In the genomic region with DNA sequence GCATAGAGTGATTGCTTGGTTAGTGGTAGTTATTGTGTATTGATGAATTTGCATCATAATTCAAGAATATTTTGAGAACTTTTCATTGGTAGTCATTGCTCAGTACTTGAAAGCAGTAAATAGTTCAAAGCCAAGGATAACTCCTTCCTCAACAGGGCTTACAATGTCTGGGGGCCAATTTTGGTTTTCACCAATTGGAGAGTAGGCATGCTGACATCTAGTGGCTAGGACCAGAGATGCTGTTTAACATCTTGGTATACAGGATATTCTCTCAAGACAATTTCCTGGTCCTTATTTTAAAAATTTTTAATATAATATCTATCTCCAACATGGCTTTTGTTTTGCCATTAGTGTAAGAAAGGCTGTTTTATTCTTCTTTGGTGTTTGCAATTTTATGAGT, we compare ENCODE assay signal across 14 mouse cellular contexts. TPM values are rescaled to one million over a fixed set of nuclear protein-coding genes. Genes with fewer than 3 reads are reported as not detected.
DNase-seq lines count a peak whose midpoint lies in the region; ATAC-seq and TF ChIP-seq lines count a peak whose summit lies in the region.
"Had no signal": no experiment of that assay in that cellular context is flagged by ENCODE, and none has a peak within 500 bp of the region (broad histone marks: within the 10 kb centered on the region; RNA-seq: fewer than 3 reads in every experiment).

No protein-coding gene starts in this region.

- H3K9me3 ChIP-seq in forebrain, embryonic 14.5 days (replicated peaks; ENCODE audit: control insufficient read depth, low read length), result no peaks in the 10 kb centered on the region
- no peaks in the 10 kb centered on the region for H3K9me3 ChIP-seq in forebrain, embryonic 12.5 days
- no peaks in the 10 kb centered on the region for H3K9me3 ChIP-seq in lung, postnatal 0 days (ENCODE audit: low read length)
- no peaks in the 10 kb centered on the region for H3K9me3 ChIP-seq in MEL (replicated peaks; ENCODE audit: insufficient read depth, low read length)
- H3K9me3 ChIP-seq in heart, embryonic 12.5 days (replicated peaks), result no peaks in the 10 kb centered on the region
- H3K9me3 ChIP-seq: forebrain, embryonic 15.5 days; G1E; hindbrain, embryonic 15.5 days had no signal

- peak; percentile 5 for DNase-seq in forebrain, embryonic 14.5 days (ENCODE audit: low spot score)
- no peak for DNase-seq in lung, postnatal 0 days (ENCODE audit: low spot score)
- DNase-seq in lung, postnatal 25 days (ENCODE audit: low spot score), result no peak
- peak; percentile 54 for DNase-seq in MEL (ENCODE audit: low read depth, low spot score)
- DNase-seq in embryo, embryonic 11 days, result peak; percentile 1
- no peak for DNase-seq in yolk sac, embryonic 10.5 days (ENCODE audit: low spot score)
- DNase-seq: adrenal gland, adult 8-10 months; heart, adult 18-20 months had no signal

- no peak for TF ChIP-seq EP300 in lung, postnatal 0 days (IDR thresholded peaks at IDR 0.05)
- no peak for TF ChIP-seq EP300 in MEL (IDR thresholded peaks at IDR 0.05; ENCODE audit: low read depth in 1 of 2, low read length in 2 of 2)

- H3K27me3 ChIP-seq in forebrain, embryonic 14.5 days (replicated peaks; ENCODE audit: control insufficient read depth, insufficient read depth, low read length), result no peaks in the 10 kb centered on the region
- no peaks in the 10 kb centered on the region for H3K27me3 ChIP-seq in forebrain, embryonic 12.5 days
- no peaks in the 10 kb centered on the region for H3K27me3 ChIP-seq in lung, postnatal 0 days (replicated peaks; ENCODE audit: insufficient read depth, low read length)
- no peaks in the 10 kb centered on the region for H3K27me3 ChIP-seq in MEL (ENCODE audit: control insufficient read depth in 1 of 2, insufficient read depth in 2 of 2, low read length in 2 of 2)
- no peaks in the 10 kb centered on the region for H3K27me3 ChIP-seq in heart, embryonic 12.5 days (replicated peaks)
- H3K27me3 ChIP-seq: forebrain, embryonic 15.5 days; hindbrain, embryonic 15.5 days had no signal

- no peak overlapping the region for H3K4me2 ChIP-seq in forebrain, embryonic 14.5 days (ENCODE audit: low read length)
- no peak overlapping the region for H3K4me2 ChIP-seq in forebrain, embryonic 12.5 days
- no peak overlapping the region for H3K4me2 ChIP-seq in lung, postnatal 0 days (replicated peaks; ENCODE audit: low read depth, low read length)
- H3K4me2 ChIP-seq in heart, embryonic 12.5 days, result no peak overlapping the region
- H3K4me2 ChIP-seq: forebrain, embryonic 15.5 days; hindbrain, embryonic 15.5 days had no signal

- no peak overlapping the region for H3K4me3 ChIP-seq in forebrain, embryonic 14.5 days (ENCODE audit: low read depth, low read length)
- H3K4me3 ChIP-seq in forebrain, embryonic 12.5 days (replicated peaks), result no peak overlapping the region
- H3K4me3 ChIP-seq in lung, postnatal 0 days (ENCODE audit: low read depth, low read length), result no peak overlapping the region
- no peak overlapping the region for H3K4me3 ChIP-seq in MEL (ENCODE audit: control insufficient read depth in 1 of 2, insufficient read depth in 1 of 2, low read depth in 2 of 2, low read length in 2 of 2)
- no peak overlapping the region for H3K4me3 ChIP-seq in heart, embryonic 12.5 days
- H3K4me3 ChIP-seq: forebrain, embryonic 15.5 days; hindbrain, embryonic 15.5 days had no signal

- TF ChIP-seq CTCF in lung, postnatal 0 days (IDR thresholded peaks at IDR 0.05), result peak; percentile 42
- TF ChIP-seq CTCF in MEL (IDR thresholded peaks at IDR 0.05 in 2 of 3, conservative IDR thresholded peaks at IDR 0.05 in 1 of 3; ENCODE audit: control insufficient read depth in 1 of 3, insufficient read depth in 1 of 3, low read depth in 2 of 3, low read length in 3 of 3, poor library complexity in 1 of 3, severe bottlenecking in 1 of 3), result peak; percentile 7 to 61 (median 30); a peak in 4 of 6 replicates

- no peaks in the 10 kb centered on the region for H3K36me3 ChIP-seq in forebrain, embryonic 14.5 days (ENCODE audit: control insufficient read depth, insufficient read depth, low read length)
- no peaks in the 10 kb centered on the region for H3K36me3 ChIP-seq in forebrain, embryonic 12.5 days (replicated peaks)
- H3K36me3 ChIP-seq in lung, postnatal 0 days (ENCODE audit: insufficient read depth, low read length), result no peaks in the 10 kb centered on the region
- H3K36me3 ChIP-seq in MEL (ENCODE audit: control insufficient read depth in 1 of 2, insufficient read depth in 2 of 2, low read length in 2 of 2), result peaks cover 0 to 38% of the 10 kb centered on the region in 2 experiments; a peak in 2 of 4 replicates
- peaks cover 2% of the 10 kb centered on the region; the same call in 1 of the 2 replicates for H3K36me3 ChIP-seq in heart, embryonic 12.5 days
- H3K36me3 ChIP-seq: forebrain, embryonic 15.5 days; hindbrain, embryonic 15.5 days had no signal

- no peaks in the 10 kb centered on the region for H3K4me1 ChIP-seq in forebrain, embryonic 14.5 days (ENCODE audit: control insufficient read depth, insufficient read depth, low read length)
- H3K4me1 ChIP-seq in forebrain, embryonic 12.5 days, result no peaks in the 10 kb centered on the region
- no peaks in the 10 kb centered on the region for H3K4me1 ChIP-seq in lung, postnatal 0 days (ENCODE audit: insufficient read depth, low read depth, low read length)
- no peaks in the 10 kb centered on the region for H3K4me1 ChIP-seq in MEL (ENCODE audit: control insufficient read depth in 1 of 2, insufficient read depth in 2 of 2, low read length in 2 of 2)
- H3K4me1 ChIP-seq in heart, embryonic 12.5 days (replicated peaks), result no peaks in the 10 kb centered on the region
- H3K4me1 ChIP-seq: forebrain, embryonic 15.5 days; hindbrain, embryonic 15.5 days had no signal

- H3K79me2 ChIP-seq in MEL (ENCODE audit: control insufficient read depth, insufficient read depth, low read length, poor library complexity), result no peaks in the 10 kb centered on the region

- peak; percentile 50 for TF ChIP-seq RAD21 in MEL (IDR thresholded peaks at IDR 0.05; ENCODE audit: low read depth, low read length)

- ATAC-seq in forebrain, embryonic 14.5 days, result no peak
- no peak for ATAC-seq in forebrain, embryonic 12.5 days (ENCODE audit: low FRiP score)
- ATAC-seq in lung, postnatal 0 days, result no peak
- no peak for ATAC-seq in heart, embryonic 12.5 days (ENCODE audit: insufficient number of reproducible peaks, low FRiP score)
- ATAC-seq: forebrain, embryonic 15.5 days had no signal

- no peak for TF ChIP-seq POLR2A in MEL (IDR thresholded peaks at IDR 0.05; ENCODE audit: control insufficient read depth in 1 of 2, insufficient read depth in 1 of 2, low read depth in 1 of 2, low read length in 2 of 2, poor library complexity in 1 of 2)

- no peak overlapping the region for H3K9ac ChIP-seq in forebrain, embryonic 14.5 days (ENCODE audit: low read length)
- no peak overlapping the region for H3K9ac ChIP-seq in forebrain, embryonic 12.5 days
- H3K9ac ChIP-seq in lung, postnatal 0 days (replicated peaks; ENCODE audit: low read depth), result no peak overlapping the region
- no peak overlapping the region for H3K9ac ChIP-seq in MEL (ENCODE audit: control insufficient read depth, low read depth, low read length, poor library complexity, severe bottlenecking)
- no peak overlapping the region for H3K9ac ChIP-seq in heart, embryonic 12.5 days
- H3K9ac ChIP-seq: forebrain, embryonic 15.5 days; hindbrain, embryonic 15.5 days had no signal

- H3K27ac ChIP-seq in forebrain, embryonic 14.5 days (ENCODE audit: low read depth, low read length), result no peak overlapping the region
- no peak overlapping the region for H3K27ac ChIP-seq in forebrain, embryonic 12.5 days
- no peak overlapping the region for H3K27ac ChIP-seq in lung, postnatal 0 days (ENCODE audit: low read length)
- no peak overlapping the region for H3K27ac ChIP-seq in MEL (ENCODE audit: control insufficient read depth, low read depth, low read length)
- no peak overlapping the region for H3K27ac ChIP-seq in heart, embryonic 12.5 days (ENCODE audit: poor library complexity, severe bottlenecking)
- H3K27ac ChIP-seq: forebrain, embryonic 15.5 days; hindbrain, embryonic 15.5 days had no signal

TF ChIP-seq in MEL, 35 proteins besides CTCF, POLR2A, EP300 and RAD21:
- TF ChIP-seq MAX (IDR thresholded peaks at IDR 0.05; ENCODE audit: low read length), result no peak
- peak; percentile 51 for TF ChIP-seq SMC3 (IDR thresholded peaks at IDR 0.05; ENCODE audit: low read depth, low read length)

RNA-seq across cellular contexts. Expression of gene Cenpi, which starts 46.0 kb away (rescaled TPM):
- 17.4 and 18.9 TPM in 2 replicates for polyA plus RNA-seq in forebrain, embryonic 14.5 days (2014; fragmentation: Nextera tagmentation; extraction: Ambion mirVana)
- 26.2 and 28.8 TPM in 2 replicates for polyA plus RNA-seq in forebrain, embryonic 12.5 days (2016; fragmentation: Nextera tagmentation; extraction: Ambion mirVana)
- polyA plus RNA-seq in lung, postnatal 0 days (2015; fragmentation: Nextera tagmentation; extraction: Ambion mirVana), result 1.8 and 2.0 TPM in 2 replicates
- 54.7 and 56.3 TPM in 2 replicates for total RNA-seq in MEL (2012; rRNA removed)
- 10 to 100 TPM in 1 of 2 experiments, not detected in 1; 50.8 TPM for polyA plus RNA-seq in MEL (2012; ENCODE audit: insufficient read depth in 1 of 2, insufficient read length in 2 of 2, low read depth in 1 of 2, low replicate concordance in 2 of 2, missing spikeins in 1 of 2)
- polyA plus RNA-seq in heart, embryonic 12.5 days (2016; fragmentation: Nextera tagmentation; extraction: Ambion mirVana), result 23.2 and 28.6 TPM in 2 replicates

RNA-seq across cellular contexts. Expression of gene Drp2, which starts 50.5 kb away (rescaled TPM):
- 12.8 and 16.6 TPM in 2 replicates for polyA plus RNA-seq in forebrain, embryonic 14.5 days (2014; fragmentation: Nextera tagmentation; extraction: Ambion mirVana)
- 11.1 and 11.5 TPM in 2 replicates for polyA plus RNA-seq in forebrain, embryonic 12.5 days (2016; fragmentation: Nextera tagmentation; extraction: Ambion mirVana)
- polyA plus RNA-seq in lung, postnatal 0 days (2015; fragmentation: Nextera tagmentation; extraction: Ambion mirVana), result 0.06 and 0.17 TPM in 2 replicates
- 0.39 and 0.49 TPM in 2 replicates for total RNA-seq in MEL (2012; rRNA removed)
- polyA plus RNA-seq in MEL (2012; ENCODE audit: insufficient read depth in 1 of 2, insufficient read length in 2 of 2, low read depth in 1 of 2, low replicate concordance in 2 of 2, missing spikeins in 1 of 2), result 1 to 10 TPM in 1 of 2 experiments, not detected in 1; 1.6 TPM
- 0.87 and 0.95 TPM in 2 replicates for polyA plus RNA-seq in heart, embryonic 12.5 days (2016; fragmentation: Nextera tagmentation; extraction: Ambion mirVana)

RNA-seq across cellular contexts. Expression of gene Tmem35a, which starts 58.8 kb away (rescaled TPM):
- 78.0 and 95.9 TPM in 2 replicates for polyA plus RNA-seq in forebrain, embryonic 14.5 days (2014; fragmentation: Nextera tagmentation; extraction: Ambion mirVana)
- polyA plus RNA-seq in forebrain, embryonic 12.5 days (2016; fragmentation: Nextera tagmentation; extraction: Ambion mirVana), result 45.5 and 45.6 TPM in 2 replicates
- 1.4 and 1.5 TPM in 2 replicates for polyA plus RNA-seq in lung, postnatal 0 days (2015; fragmentation: Nextera tagmentation; extraction: Ambion mirVana)
- total RNA-seq in MEL (2012; rRNA removed), result not detected in 2 replicates
- polyA plus RNA-seq in MEL (2012; ENCODE audit: insufficient read depth in 1 of 2, insufficient read length in 2 of 2, low read depth in 1 of 2, low replicate concordance in 2 of 2, missing spikeins in 1 of 2), result not detected
- 6.2 and 6.6 TPM in 2 replicates for polyA plus RNA-seq in heart, embryonic 12.5 days (2016; fragmentation: Nextera tagmentation; extraction: Ambion mirVana)
- total RNA-seq: common myeloid progenitor, adult 5-6 weeks; G1E had no signal
- polyA plus RNA-seq: G1E had no signal

Comparison
In these comparisons a context has a peak if more than half of its experiments do, and no peak if none do; other contexts are left out.
1. DNase-seq: peak in forebrain, embryonic 14.5 days (single experiment), MEL (single experiment) and embryo, embryonic 11 days (single experiment); none in lung, postnatal 0 days (single experiment), lung, postnatal 25 days (single experiment) and yolk sac, embryonic 10.5 days (single experiment).